Mouse (Mus musculus) forebrain, embryonic 13.5 days (tissue): Measurements from ENCODE around the gene Gm20388. TPM values are rescaled to one million over a fixed set of nuclear protein-coding genes. Genes with fewer than 3 reads are reported as not detected.

Experiments
- ATAC-seq: fragments of 200-750 bp; cut with Nextera tagmentation; 2 replicates; pipeline ENCODE4 v1.8.0; 2017
- H3K27ac ChIP-seq: fragments of 300-500 bp; sonication (generic); 2 replicates; pipeline ENCODE4 v1.5.1; 2015; ENCODE audit warnings: inconsistent platforms, mild to moderate bottlenecking, moderate library complexity
- H3K27me3 ChIP-seq: fragments of 300-500 bp; sonication (generic); 2 replicates; pipeline ENCODE4 v1.6.1; 2015; ENCODE audit warnings: mild to moderate bottlenecking, inconsistent platforms
- H3K36me3 ChIP-seq: fragments of 300-500 bp; sonication (generic); 2 replicates; pipeline ENCODE4 v1.6.1; 2015; ENCODE audit warnings: mild to moderate bottlenecking, inconsistent platforms; ENCODE audit not compliant: poor library complexity, severe bottlenecking
- H3K4me1 ChIP-seq: fragments of 300-500 bp; sonication (generic); 2 replicates; pipeline ENCODE4 v1.6.1; 2015; ENCODE audit warnings: inconsistent platforms
- H3K4me2 ChIP-seq: fragments of 300-500 bp; sonication (generic); 2 replicates; pipeline ENCODE4 v1.6.1; 2015; ENCODE audit warnings: inconsistent platforms, mild to moderate bottlenecking, moderate library complexity
- H3K4me3 ChIP-seq: fragments of 300-500 bp; sonication (generic); 2 replicates; pipeline ENCODE4 v1.5.1; 2015; ENCODE audit warnings: mild to moderate bottlenecking, inconsistent platforms
- H3K9ac ChIP-seq: fragments of 300-500 bp; sonication (generic); 2 replicates; pipeline ENCODE4 v1.6.1; 2015; ENCODE audit warnings: mild to moderate bottlenecking, inconsistent platforms
- H3K9me3 ChIP-seq: fragments of 300-500 bp; sonication (generic); replicated peaks from 2 replicates; pipeline ENCODE4 v1.6.1; 2016; ENCODE audit warnings: inconsistent platforms
- WGBS: fragments of 180-500 bp; shearing (Covaris S2); methylation state at CpG from one replicate; pipeline ENCODE4 v1.1.7; 2015; 5-methylcytosine and 5-hydroxymethylcytosine counted together
- polyA plus RNA-seq: library from polyadenylated mRNA; unstranded; fragments of >200 nt; fragmentation: Nextera tagmentation; extraction: Ambion mirVana; gene quantifications from 2 replicates; pipeline ENCODE4 v1.2.1, GENCODE M21; 2015

The Gm20388 gene
- polyA plus RNA-seq, 1 experiment from 2014 or later = 5.6 TPM

GRCm38 (mm10) chr8:123816939-123817338 lies 3906.3 kb downstream of the Gm20388 start:
- ATAC-seq = no peak
- Histone ChIP-seq H3K9me3 (no peaks in the 10 kb centered on the region), H3K27me3 (no peaks in the 10 kb centered on the region), H3K4me1 (0 out of 2 replicates have a peak, but pooled peaks cover 3% of the 10 kb centered on the region), H3K9ac (no peak overlapping the region), H3K4me3 (no peak overlapping the region), H3K4me2 (no peak overlapping the region), H3K27ac (no peak overlapping the region), H3K36me3 (peaks cover 43% of the 10 kb centered on the region)
- 92% methylated on average over 8 of the region's 8 CpGs for WGBS

GRCm38 (mm10) chr8:123817747-123818146 lies 3907.1 kb downstream of the Gm20388 start:
- no peak overlapping the region for H3K27ac ChIP-seq
- WGBS = 94% methylated on average over 11 of the region's 11 CpGs
- no peak overlapping the region for H3K9ac ChIP-seq
- H3K4me3 ChIP-seq = no peak overlapping the region
- H3K36me3 ChIP-seq = peaks cover 47% of the 10 kb centered on the region
- H3K4me2 ChIP-seq = no peak overlapping the region
- H3K9me3 ChIP-seq = no peaks in the 10 kb centered on the region; the same call in 1 of the 2 replicates
- 0 out of 2 replicates have a peak, but pooled peaks cover 3% of the 10 kb centered on the region for H3K4me1 ChIP-seq
- no peaks in the 10 kb centered on the region for H3K27me3 ChIP-seq
- ATAC-seq = no peak

- ATAC-seq = no peak
- Histone ChIP-seq H3K36me3 (peaks cover 57% of the 10 kb centered on the region), H3K27me3 (no peaks in the 10 kb centered on the region), H3K9me3 (no peaks in the 10 kb centered on the region; the same call in 1 of the 2 replicates), H3K4me3 (no peak overlapping the region), H3K27ac (no peak overlapping the region), H3K4me1 (no peaks in the 10 kb centered on the region), H3K9ac (no peak overlapping the region), H3K4me2 (no peak overlapping the region)
- WGBS = 93% methylated on average over 19 of the region's 19 CpGs
Observed at GRCm38 (mm10) chr8:123819683-123820610, 3909.3 kb downstream of the Gm20388 start.

- Histone ChIP-seq H3K9me3 (no peaks in the 10 kb centered on the region; the same call in 1 of the 2 replicates), H3K4me2 (no peak overlapping the region), H3K27ac (no peak overlapping the region), H3K9ac (no peak overlapping the region), H3K27me3 (no peaks in the 10 kb centered on the region), H3K4me1 (no peaks in the 10 kb centered on the region), H3K36me3 (peaks cover 60% of the 10 kb centered on the region), H3K4me3 (no peak overlapping the region)
- 96% methylated on average over 6 of the region's 6 CpGs for WGBS
- no peak for ATAC-seq
Observed at GRCm38 (mm10) chr8:123820780-123821179, 3910.1 kb downstream of the Gm20388 start.

- H3K4me1 ChIP-seq = no peaks in the 10 kb centered on the region
Observed at GRCm38 (mm10) chr8:123823111-123823510, 3912.5 kb downstream of the Gm20388 start.

GRCm38 (mm10) chr8:123823532-123824123 lies 3913.0 kb downstream of the Gm20388 start:
- no peak overlapping the region for H3K4me2 ChIP-seq
- no peak overlapping the region for H3K4me3 ChIP-seq
- no peaks in the 10 kb centered on the region; the same call in 1 of the 2 replicates for H3K9me3 ChIP-seq
- H3K27ac ChIP-seq = no peak overlapping the region
- no peaks in the 10 kb centered on the region for H3K27me3 ChIP-seq
- WGBS = 96% methylated on average over 18 of the region's 18 CpGs
- peaks cover 69% of the 10 kb centered on the region for H3K36me3 ChIP-seq
- H3K9ac ChIP-seq = no peak overlapping the region
- no peak for ATAC-seq
- no peaks in the 10 kb centered on the region for H3K4me1 ChIP-seq

More at GRCm38 (mm10) chr8:123823111-123823510, 3912.5 kb downstream of the Gm20388 start:
- H3K27ac ChIP-seq = no peak overlapping the region
- peaks cover 64% of the 10 kb centered on the region for H3K36me3 ChIP-seq
- H3K27me3 ChIP-seq = no peaks in the 10 kb centered on the region
- H3K9ac ChIP-seq = no peak overlapping the region
- H3K4me2 ChIP-seq = no peak overlapping the region
- ATAC-seq = no peak
- H3K9me3 ChIP-seq = no peaks in the 10 kb centered on the region; the same call in 1 of the 2 replicates
- 95% methylated on average over 10 of the region's 10 CpGs for WGBS
- H3K4me3 ChIP-seq = no peak overlapping the region

- no peak overlapping the region for H3K9ac ChIP-seq
- H3K4me3 ChIP-seq = no peak overlapping the region
- H3K9me3 ChIP-seq = no peaks in the 10 kb centered on the region; the same call in 1 of the 2 replicates
- WGBS = 64% methylated on average over 9 of the region's 9 CpGs
- H3K4me1 ChIP-seq = no peaks in the 10 kb centered on the region
- peaks cover 89% of the 10 kb centered on the region for H3K36me3 ChIP-seq
- no peaks in the 10 kb centered on the region for H3K27me3 ChIP-seq
- ATAC-seq = no peak
- no peak overlapping the region for H3K27ac ChIP-seq
- no peak overlapping the region for H3K4me2 ChIP-seq
Observed at GRCm38 (mm10) chr8:123826001-123826400, 3915.4 kb downstream of the Gm20388 start.

- no peak for ATAC-seq
- H3K4me3 ChIP-seq = no peak overlapping the region
- 86% methylated on average over 7 of the region's 7 CpGs for WGBS
- H3K4me2 ChIP-seq = no peak overlapping the region
- H3K9me3 ChIP-seq = no peaks in the 10 kb centered on the region; the same call in 1 of the 2 replicates
- H3K4me1 ChIP-seq = no peaks in the 10 kb centered on the region
- H3K9ac ChIP-seq = no peak overlapping the region
- peaks cover 90% of the 10 kb centered on the region for H3K36me3 ChIP-seq
- no peaks in the 10 kb centered on the region for H3K27me3 ChIP-seq
- no peak overlapping the region for H3K27ac ChIP-seq
Observed at GRCm38 (mm10) chr8:123826758-123827157, 3916.1 kb downstream of the Gm20388 start.

- no peak overlapping the region for H3K4me3 ChIP-seq
- H3K27ac ChIP-seq = no peak overlapping the region
- H3K4me1 ChIP-seq = no peaks in the 10 kb centered on the region
- ATAC-seq = no peak
- no peaks in the 10 kb centered on the region for H3K27me3 ChIP-seq
- H3K9ac ChIP-seq = no peak overlapping the region
- H3K36me3 ChIP-seq = peaks cover 92% of the 10 kb centered on the region
- no peak overlapping the region for H3K4me2 ChIP-seq
- WGBS = 96% methylated on average over 13 of the region's 13 CpGs
- no peaks in the 10 kb centered on the region; the same call in 1 of the 2 replicates for H3K9me3 ChIP-seq
Observed at GRCm38 (mm10) chr8:123827523-123827922, 3916.9 kb downstream of the Gm20388 start.

- Histone ChIP-seq H3K4me1 (no peaks in the 10 kb centered on the region), H3K27ac (no peak overlapping the region), H3K4me3 (no peak overlapping the region), H3K27me3 (no peaks in the 10 kb centered on the region), H3K9ac (no peak overlapping the region), H3K4me2 (no peak overlapping the region), H3K9me3 (no peaks in the 10 kb centered on the region), H3K36me3 (peaks cover 95% of the 10 kb centered on the region)
- no peak for ATAC-seq
- 96% methylated on average over 4 of the region's 4 CpGs for WGBS
Observed at GRCm38 (mm10) chr8:123832757-123833156, 3922.1 kb downstream of the Gm20388 start.

- H3K4me1 ChIP-seq = no peaks in the 10 kb centered on the region
- H3K9me3 ChIP-seq = no peaks in the 10 kb centered on the region
- H3K27ac ChIP-seq = no peak overlapping the region
- WGBS = 59% methylated on average over 9 of the region's 9 CpGs
- no peaks in the 10 kb centered on the region for H3K27me3 ChIP-seq
- H3K9ac ChIP-seq = no peak overlapping the region
- H3K36me3 ChIP-seq = peaks cover 72% of the 10 kb centered on the region
- no peak for ATAC-seq
- no peak overlapping the region for H3K4me2 ChIP-seq
- H3K4me3 ChIP-seq = no peak overlapping the region
Observed at GRCm38 (mm10) chr8:123835451-123835850, 3924.8 kb downstream of the Gm20388 start.

GRCm38 (mm10) chr8:123836354-123836753 lies 3925.7 kb downstream of the Gm20388 start:
- Histone ChIP-seq H3K36me3 (peaks cover 69% of the 10 kb centered on the region), H3K4me1 (no peaks in the 10 kb centered on the region), H3K9me3 (no peaks in the 10 kb centered on the region), H3K27me3 (no peaks in the 10 kb centered on the region), H3K9ac (no peak overlapping the region), H3K4me2 (no peak overlapping the region), H3K4me3 (no peak overlapping the region), H3K27ac (no peak overlapping the region)
- ATAC-seq = no peak
- WGBS = 89% methylated on average over 6 of the region's 6 CpGs
